Mouse (Mus musculus): ENCODE results near the gene Erp27.

Gene Erp27

DNA sequence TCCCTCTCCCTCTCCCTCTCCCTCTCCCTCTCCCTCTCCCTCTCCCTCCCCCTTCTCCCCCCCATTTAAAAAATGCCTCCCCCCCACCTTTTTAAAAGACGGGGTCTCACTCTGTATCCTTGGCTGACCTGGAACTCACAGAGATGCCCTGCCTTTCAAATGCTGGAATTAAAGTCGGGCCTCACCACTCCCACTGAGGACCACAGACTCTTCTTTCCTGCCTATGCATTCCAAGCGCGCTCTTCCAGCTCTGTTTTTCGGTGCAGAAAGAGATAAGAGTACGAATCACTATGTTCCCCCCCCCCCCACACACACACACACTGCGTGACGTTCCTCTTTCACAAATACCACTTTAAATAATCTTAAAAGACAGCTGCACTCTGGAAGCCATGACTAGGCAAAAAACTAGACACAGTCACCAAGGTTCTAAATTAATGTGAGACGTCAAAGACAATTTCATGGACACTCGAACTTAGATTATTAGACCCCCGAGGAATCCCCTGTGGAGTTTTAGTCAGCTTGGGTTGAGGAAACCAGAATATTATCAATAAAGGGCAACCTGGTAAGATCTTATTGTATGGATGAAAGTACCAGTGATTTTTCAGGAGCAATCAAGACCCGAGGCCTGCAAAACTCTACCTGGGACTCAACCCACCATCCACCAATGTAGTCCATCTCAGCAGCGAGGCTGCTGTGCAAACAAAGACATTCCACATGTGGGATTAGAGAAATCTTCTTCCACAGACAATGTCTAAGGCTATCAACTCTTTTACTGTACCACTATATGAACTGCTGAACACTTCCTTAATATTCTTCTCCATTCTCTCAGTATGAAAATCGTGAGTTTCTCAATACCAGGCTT is 17.6 kb upstream of the Erp27 start:
- no peak for DNase-seq (ENCODE audit: low spot score in 2 of 2)

DNA sequence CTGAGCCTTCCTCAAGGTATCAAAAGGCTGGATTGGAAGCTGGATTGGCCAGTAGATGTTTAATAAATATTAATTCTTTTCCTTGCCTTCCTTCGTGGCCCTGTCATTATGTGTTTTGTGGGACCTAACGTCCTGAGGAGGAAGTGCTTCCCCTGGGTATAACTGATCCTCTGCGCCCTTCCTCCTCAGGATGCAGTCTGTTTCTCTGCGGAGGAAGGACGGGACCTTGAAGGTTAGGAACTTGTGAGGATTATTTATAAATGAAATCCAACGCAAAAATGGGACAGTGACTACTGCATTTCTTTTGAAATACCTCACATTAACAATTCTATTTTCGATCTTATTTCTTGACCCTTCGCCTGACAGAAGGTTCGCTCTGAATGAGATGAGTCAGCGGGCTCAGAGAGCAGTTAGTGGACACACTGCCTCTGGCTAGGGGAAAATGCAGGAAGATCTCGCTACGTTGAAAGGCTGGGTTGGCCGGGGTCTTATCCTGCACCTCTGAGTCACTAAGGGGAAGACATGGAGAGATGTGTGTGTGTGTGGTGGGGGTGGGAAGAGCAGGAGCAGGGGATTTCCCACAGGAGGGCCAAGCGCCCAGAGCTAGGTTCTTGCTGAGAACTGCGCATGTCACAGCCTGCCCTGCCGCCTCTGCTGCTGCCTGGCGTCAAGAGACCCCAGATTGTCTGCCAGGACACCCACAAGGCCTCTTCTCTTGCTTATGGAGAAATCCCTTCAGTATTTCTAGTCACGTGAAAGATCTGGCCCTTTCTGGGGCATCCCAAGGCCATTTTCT is 16.5 kb upstream of the Erp27 start:
- DNase-seq (ENCODE audit: low spot score in 2 of 2) = no peak

DNA sequence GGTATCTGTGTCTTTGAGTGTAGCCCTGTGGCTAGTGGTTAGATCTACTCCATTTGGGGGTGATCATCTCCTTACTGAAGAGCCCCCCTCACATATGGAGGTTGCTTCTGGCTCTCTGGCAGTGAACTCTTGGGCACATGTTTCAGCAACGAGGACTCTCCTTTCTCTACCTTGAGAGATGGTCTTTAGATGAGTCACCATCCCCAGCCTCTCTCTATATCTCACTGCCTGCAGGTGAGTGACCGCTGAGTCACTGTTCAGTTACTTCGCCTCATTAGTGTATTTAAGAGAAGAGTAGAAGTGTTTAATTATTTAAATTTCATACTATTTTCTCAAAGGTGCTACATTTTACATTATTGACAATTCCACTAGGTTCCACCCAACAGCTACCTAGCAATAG is 15.1 kb upstream of the Erp27 start:
- no peak for DNase-seq (ENCODE audit: low spot score in 2 of 2)

DNA sequence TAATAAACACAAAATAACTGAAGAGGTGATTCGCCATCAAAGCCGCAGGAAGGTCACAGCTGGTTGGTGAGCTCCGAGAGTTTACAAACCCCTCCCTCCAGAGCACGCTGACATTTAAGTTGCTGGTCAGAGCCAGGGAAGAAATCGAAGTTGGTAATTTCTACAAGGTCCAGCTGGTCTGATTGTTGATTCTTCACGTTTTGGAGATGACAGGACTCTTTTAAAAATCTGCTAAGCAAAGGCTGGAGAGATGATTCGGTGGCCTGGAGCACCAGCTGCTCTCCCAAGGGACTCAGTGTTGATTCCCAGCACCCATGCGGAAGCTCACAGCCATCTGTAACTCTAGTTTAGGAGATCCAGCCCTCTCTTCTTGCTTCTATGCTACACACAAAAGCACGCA is 14.4 kb upstream of the Erp27 start:
- no peak for DNase-seq (ENCODE audit: low spot score in 2 of 2)

DNA sequence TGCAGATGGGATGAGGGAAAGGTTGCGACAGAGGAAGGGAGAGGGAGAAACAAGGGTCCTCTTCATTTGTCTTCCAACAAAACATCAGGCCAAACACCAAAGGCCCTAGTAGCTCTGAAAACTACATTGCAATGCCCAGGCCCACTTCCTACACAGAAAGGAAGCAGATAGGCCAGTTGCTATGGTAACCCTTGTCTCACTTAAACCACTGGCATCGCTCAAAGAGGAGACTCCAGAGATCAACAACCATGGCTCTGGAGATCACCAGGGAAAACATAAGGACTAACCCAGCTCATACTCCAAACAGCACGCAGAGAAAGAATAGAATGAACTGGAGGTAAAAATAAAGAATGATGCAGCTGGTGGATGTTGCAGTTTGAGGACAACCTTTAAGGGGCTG is 13.3 kb upstream of the Erp27 start:
- no peak for DNase-seq (ENCODE audit: low spot score in 2 of 2)

DNA sequence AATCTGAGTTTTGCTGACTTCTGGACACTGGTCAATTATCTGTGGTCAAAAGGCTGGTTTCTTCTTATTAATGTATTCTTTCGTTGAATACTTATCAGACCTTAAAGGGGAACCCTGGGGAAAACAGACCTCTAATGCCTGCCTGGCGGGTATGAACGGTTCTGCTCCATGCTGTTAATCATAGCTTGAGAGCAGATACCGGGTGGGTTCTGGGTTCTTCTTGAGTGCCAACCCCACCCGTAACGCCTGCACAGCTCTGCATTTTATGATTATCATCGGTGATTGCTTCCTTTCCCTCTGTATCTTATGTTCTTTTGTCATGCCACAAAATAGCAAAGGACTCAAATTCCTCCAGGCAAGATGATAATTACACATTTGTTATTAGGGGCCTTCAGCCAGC is 12.1 kb upstream of the Erp27 start:
- no peak for DNase-seq (ENCODE audit: low spot score in 2 of 2)

DNA sequence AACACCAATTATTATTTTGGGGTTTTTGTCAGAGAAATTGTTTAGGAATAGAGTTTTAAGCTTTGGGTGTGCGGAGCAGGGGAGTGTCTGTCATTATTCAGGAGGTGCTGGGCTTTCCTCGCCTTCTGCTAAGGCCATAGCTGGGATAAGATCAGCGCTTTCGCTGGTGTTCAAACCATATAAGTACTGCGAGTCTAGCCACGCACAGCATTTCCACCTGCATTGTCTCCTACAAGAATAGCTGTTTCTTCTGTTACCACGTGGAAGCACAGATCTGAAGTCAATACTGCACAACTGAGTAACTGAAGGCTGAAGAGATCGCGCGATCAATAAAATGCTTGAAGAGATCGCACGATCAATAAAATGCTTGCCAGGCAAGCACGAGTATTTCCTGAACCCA is 9.3 kb upstream of the Erp27 start:
- no peak for DNase-seq (ENCODE audit: low spot score in 2 of 2)

DNA sequence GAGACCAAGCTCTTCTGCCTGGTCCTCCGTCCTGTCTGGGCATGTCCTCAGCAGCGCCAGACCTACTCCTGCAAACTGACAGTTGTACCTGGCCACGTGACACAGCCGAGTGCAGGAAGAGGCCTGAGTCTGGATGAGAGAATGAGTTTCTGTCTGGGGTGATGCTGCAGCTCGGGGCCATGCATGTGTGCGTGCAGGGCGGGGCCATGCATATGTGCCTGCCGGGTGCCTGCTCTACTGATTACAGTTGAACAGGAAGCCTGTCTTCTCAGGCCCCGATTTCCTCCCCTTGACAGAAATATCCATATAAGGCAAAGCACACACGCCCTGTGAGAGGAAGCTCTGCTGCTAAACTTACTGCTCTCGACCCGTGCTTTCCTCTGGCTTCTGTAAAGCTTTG is 8.7 kb upstream of the Erp27 start:
- no peak for DNase-seq (ENCODE audit: low spot score in 2 of 2)

DNA sequence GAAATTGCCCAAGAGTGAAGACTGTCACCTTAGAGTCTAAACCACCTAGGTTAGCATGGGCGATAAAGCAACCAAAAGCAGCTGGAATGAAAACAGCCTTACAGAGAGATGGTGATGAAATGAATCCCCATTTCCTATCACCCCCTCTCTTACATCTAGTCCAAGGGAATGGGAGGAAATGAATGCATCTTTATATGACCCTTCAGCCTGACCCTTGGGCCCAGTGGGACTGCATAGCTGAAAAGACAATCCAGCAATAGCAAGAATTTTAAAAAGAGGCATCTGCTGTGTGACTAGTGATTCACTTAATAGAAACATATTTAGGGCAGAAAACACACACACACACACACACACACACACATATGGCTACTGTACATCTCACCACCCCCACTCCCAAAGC is 5.6 kb upstream of the Erp27 start:
- no peak for DNase-seq (ENCODE audit: low spot score in 2 of 2)

DNA sequence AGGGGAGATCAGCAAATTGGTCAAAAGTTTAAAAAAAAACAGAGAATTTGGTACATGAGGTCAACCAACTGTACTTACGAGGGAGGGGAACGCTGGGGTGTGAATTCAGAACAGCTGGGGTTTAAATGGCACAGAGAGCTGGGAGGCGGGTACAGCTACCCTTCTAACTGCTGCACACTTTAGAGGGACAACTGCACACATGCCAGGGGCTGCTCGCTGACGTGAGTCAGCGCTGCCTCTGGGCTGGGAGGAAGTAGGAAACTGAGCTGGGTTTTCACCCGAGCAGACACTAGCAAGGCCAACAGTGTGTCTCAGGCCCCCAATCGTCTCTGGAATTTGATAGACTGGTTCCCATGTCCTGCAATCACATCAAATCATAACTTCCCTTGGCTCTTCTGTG is 3.1 kb upstream of the Erp27 start:
- no peak for DNase-seq (ENCODE audit: low spot score in 2 of 2)

DNA sequence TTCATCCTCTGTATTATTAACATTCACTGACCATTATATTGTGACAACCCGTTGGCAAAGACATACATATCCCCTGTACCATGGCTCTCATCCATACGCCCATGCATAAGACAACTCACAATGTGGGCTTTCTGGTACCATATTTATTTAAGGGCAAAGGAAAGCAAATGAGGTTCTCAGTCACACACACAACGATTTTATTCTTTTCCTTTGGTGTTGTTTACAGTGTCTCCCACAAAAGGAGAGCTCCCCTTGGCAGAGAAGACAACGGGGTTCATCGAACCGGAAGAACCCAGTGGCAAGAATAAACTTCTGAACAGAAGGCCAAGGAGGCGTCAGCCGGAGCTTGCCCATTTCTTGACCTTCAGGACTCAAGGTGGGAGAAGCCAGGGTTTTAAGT is 1.6 kb upstream of the Erp27 start, which contains the start of gene Pde6h:
Gene Pde6h, plus strand, starts transcription at position 301 of the 400 bp plus-strand sequence.
- no peak for DNase-seq (ENCODE audit: low spot score in 2 of 2)

DNA sequence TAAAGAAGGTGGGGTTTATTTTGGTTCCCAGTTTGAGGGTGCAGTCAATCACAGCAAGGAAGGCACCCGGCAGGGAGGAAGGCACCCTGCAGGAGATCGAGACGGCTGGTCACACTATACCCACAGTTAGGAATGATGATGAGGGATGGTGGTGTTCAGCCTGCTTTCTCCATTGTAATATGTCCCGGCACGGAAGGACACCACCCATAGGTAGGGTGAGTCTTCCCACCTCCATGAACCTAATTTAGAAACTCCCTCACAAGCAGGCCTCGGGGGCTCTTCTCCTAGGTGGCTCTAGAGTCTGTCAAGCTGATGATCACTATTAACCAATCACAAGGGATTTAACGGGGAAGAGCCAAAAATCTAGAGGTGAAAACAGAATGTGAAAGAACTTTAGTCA is 891 bp upstream of the Erp27 start:
- DNase-seq (ENCODE audit: low spot score in 2 of 2) = no peak

DNA sequence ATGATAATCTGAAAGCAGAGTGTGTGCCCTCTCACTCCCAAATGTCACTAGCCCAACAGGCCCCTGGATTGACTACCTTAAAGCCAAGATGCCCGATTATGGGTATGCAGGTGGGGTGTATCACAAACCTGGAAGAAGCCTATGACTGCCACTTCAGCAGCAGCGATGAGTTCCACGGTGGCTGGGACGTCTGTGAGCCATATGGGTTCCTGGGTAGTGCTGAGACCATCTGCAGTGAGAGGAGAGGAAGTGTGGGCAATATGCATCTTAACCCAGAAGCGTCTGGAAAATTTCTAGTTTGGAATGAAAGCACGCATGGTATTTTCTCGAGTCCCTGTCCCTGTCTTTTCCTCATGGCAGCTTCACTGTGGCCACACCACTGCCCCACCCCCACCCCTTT is 379 bp downstream of the Erp27 start:
- peak; percentile 33 to 34 for DNase-seq (ENCODE audit: low spot score in 2 of 2)

DNA sequence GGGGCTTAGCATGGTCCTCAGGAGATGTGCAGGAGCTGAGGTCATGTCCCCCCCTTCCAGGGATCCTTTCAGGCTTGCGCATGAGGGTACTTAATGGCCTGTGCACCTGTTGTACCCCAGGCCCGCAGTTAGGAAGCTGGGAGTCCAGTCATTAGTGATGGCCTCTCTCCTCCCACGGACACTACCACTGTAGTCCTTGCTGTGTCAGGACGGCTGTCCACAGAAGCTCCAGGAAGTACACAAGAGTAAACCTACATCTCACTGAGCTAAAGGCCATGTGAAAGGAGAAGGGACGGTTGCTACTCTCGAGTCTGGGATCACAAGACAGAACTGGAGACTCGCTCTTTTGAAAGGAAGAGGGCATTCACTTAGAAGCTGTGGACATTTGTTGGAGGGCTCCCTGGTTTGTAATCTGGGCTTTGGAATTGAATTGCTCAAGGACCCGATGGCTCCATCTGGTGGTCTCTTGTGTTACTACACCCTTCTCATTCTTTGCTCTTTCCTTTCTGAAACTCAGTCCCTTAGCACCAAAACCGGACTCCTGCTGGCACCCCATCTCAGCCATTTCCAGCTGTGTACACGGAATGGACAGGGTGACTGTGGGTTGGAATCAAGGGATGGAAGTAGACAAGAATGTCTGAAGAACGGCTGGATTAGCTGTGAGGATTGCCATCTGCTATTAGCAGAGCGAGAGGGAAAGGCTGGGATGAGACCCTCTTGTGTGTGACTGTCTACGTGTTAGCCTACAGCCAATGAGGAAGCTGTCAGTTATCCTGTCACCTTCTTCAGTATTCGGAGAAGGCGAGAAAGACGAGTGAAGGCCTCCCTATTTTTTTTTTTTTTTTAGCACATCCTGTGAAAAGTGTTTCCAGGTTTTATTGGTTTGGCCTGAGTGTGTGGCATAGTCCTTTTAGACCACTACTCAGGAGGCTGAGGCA is 1.4 kb downstream of the Erp27 start:
- DNase-seq (ENCODE audit: low spot score in 2 of 2) = peak; percentile 87 to 89

DNA sequence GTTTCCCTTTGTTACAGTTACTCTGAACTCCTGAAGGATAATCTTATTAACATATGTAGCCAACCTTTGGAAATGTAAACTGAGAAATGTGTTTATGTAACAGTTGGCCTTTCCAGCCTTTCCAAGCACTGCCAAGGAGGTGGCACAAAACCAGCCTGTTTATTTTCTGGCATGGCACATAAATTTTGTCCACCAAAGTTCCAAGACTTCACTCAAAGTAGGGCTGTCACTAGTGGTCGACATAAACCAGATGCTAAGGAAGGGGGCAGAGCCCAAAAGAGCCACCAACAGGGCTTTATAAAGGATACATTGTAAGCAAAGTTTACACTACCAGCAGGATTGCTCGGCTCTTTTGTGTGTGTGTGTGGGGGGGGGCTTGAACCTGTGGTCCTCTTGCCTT is 4.1 kb downstream of the Erp27 start:
- DNase-seq (ENCODE audit: low spot score in 2 of 2) = no peak

DNA sequence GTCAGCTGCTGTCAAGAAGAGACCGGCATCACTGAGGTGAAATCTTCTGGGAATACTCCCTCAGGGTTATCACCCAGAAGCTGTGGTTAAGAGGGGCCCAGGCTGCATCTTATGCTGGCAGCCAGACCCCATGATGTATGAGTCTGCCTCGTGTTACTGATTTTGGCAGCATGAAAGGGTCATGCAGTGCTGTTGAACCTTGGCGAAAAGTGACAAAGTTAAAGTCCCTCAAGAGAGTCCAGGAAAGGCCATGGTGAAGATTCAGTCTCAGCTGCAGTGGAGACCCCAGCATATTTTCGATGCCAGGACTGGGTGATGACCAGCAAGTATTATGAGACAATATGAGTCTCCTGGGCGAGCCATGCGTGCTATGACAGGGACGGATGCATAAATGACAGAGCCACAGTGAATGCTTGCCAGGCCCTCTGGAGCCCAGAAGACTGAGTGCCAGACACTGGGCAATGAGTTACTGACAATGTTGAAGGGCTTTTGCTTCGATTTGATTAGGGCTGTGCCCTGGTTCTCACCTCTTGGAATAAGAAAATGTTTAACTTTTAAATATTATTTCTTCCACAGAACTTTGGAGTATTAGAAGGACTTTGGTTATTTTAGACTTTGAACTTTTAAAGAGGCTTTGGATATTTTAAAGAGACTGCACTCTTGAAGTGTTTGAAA is 6.1 kb downstream of the Erp27 start:
- no peak for DNase-seq (ENCODE audit: low spot score in 2 of 2)

DNA sequence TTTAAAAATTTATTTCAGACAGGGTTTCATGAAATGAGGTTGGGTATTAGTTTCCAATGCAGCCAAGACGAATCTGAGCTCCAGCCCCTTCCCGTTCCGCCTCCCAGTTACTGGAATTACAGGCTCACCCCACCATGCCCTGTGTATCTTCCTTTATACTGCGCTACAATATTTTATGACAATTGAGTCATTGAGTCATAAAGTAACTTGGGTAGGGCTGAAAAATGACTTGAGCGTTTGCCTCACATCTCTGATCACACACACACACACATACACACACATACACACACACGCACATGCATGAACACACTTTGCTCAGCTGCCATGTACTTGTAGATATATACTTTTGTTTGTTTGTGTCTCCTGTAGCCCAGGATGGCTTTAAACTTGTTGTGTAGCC is 7.7 kb downstream of the Erp27 start:
- no peak for DNase-seq (ENCODE audit: low spot score in 2 of 2)

DNA sequence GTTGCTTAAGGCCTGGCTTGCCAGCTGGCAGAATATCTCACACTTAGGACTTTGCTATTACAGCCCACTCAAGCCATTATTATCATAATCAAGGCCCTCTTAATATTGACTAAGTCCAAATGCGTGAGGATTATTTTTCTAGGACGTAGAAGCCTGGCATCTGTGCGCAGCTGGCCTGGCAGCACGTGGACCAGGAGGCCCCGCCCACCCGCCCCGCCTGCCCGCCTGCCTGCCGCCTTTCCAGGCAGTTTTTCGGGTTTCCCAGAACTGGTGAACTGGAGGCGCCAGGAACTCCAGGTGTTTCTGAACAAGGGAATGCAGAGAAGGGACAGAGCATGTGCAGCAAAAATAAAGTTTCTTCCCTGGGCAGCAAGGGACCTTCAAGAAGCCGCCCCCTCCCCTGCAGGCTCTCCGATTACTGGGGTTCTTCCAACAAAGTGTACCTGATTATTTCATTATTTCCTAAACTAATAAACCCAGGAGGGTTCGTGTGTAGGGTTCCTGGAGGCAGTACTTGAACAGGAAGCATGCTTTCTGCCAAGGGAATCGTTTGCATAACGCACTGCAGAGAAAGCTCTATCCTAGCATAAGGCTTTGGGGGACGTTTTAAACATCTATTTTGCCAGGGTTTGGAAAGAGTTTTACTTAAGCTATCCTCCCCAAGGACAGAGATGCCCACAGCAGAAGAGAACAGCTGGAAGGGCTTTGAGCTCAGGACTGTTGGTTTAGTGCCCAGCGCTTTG is 8.4 kb downstream of the Erp27 start:
- DNase-seq (ENCODE audit: low spot score in 2 of 2) = no peak

DNA sequence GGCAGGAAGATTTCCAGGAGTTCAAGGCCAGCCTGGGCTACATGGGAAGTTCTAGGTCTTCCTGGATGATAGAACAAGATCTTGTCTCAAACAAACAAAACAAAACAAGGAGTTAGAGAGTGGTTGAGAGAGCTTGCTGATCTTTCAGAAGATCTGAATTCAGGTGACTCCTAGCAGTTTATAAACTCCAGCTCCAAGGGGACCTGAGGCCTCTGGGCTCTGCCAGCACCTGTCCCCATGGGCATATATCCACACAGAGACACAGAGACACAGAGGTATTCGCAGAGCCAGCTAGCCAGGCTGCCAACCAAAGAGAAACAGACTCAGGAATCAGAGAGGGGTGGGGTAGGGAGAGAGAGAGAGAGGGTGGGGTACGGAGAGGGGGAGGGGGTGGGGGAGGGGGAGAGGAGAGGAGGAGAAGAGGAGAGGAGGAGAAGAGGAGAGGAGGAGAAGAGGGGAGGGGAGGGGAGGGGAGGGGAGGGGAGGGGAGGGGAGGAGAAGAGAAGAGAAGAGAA is 9.2 kb downstream of the Erp27 start:
- no peak for DNase-seq (ENCODE audit: low spot score in 2 of 2)

DNA sequence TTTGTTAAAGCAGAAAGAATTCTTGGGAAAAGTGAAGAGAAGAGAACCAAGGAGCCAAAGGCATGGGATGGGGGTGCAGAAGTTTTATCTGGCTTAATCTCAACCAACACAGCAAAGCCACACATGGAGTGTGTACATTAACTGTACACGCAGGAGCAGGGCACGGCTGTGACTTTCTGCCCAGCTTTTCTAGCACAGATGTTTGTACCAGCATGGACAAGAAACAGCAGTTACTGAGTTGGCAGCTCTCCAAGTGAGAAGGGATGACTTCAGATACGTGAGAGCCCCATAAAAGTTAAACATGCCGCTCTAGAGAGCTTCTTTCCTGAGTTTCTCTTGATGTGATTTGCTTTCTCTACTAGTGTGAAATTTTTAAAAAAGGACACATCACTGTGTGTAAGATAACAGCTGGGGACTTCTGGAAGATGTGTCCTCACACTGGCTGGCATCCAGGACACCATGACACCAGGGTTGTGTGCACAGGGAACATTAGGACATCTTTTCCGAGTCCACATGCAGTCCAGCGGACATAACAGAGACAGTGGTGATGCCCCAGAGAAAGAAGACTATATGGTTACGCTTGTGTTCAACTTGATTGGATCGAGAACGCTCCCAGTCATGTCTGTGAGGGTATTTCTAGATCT is 11.6 kb downstream of the Erp27 start:
- no peak for DNase-seq (ENCODE audit: low spot score in 2 of 2)
